Comparison of ENCODE assay signal across 13 mouse cellular contexts in the genomic region with DNA sequence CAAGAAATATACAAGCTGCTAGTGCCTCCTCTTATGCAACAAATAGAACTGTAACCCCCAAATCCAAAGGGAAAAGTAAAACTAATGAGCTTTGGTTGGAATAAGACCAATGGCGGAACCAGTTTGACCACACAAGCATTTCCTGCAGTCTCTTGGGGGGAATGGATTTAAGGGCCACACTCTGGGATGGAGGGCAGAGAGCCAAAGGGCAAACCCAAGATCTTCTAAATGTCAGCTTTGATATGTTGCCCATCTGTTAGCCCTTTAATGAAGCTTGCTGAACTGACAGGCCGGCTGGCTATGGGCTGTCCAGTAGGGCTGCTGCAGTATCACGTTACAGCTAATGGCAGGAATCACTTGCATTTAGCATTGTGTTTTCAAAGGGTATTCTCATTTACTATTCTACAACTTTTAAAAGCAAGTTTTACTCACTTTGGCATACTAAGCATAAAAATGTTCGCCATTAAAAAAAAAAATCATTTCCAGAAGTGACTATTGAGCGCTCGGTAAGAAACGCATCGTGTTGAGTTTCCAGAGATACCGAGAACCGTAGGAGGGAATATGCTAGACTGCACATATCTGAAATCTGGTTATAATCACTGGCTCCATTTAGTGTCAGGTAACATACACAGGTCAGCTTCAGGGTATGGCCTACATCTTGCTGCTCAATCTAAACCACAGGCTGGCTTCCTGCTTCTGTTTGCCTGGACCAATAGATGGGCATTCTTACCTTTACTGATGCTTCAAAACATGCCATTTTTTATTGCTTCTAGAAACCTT. TPM values are rescaled to one million over a fixed set of nuclear protein-coding genes. Genes with fewer than 3 reads are reported as not detected.
DNase-seq lines count a peak whose midpoint lies in the region; ATAC-seq and TF ChIP-seq lines count a peak whose summit lies in the region.
"Had no signal": no experiment of that assay in that cellular context is flagged by ENCODE, and none has a peak within 500 bp of the region (broad histone marks: within the 10 kb centered on the region; RNA-seq: fewer than 3 reads in every experiment).

No protein-coding gene starts in this region.

- no peak overlapping the region for H3K9ac ChIP-seq in limb, embryonic 14.5 days (ENCODE audit: low read depth, low read length, severe bottlenecking)

- peak overlapping the region; percentile 24; the same call in 1 of the 2 replicates for H3K4me2 ChIP-seq in limb, embryonic 14.5 days (replicated peaks; ENCODE audit: low read depth, low read length, severe bottlenecking)

- DNase-seq in left cerebral cortex, postnatal 4 days = peak; percentile 70
- no peak for DNase-seq in left cerebral cortex, adult 8-10 months (ENCODE audit: low spot score in 2 of 2)
- peak; percentile 85 for DNase-seq in embryo, embryonic 10.5 days (ENCODE audit: low spot score)
- peak; percentile 64 for DNase-seq in forelimb bud, embryonic 11.5 days (ENCODE audit: low read depth, low spot score)
- DNase-seq in limb, embryonic 14.5 days (ENCODE audit: low spot score) = peak; percentile 62
- no peak for DNase-seq in spleen, adult 12 weeks (ENCODE audit: low spot score)
- no peak for DNase-seq in adrenal gland, adult 8-10 months
- no peak for DNase-seq in heart, postnatal 10 days
- DNase-seq: cerebellum, adult 11-12 months; spleen, adult 18-20 months had no signal

- TF ChIP-seq POLR2A in limb, embryonic 14.5 days (IDR thresholded peaks at IDR 0.05; ENCODE audit: borderline replicate concordance, extremely low read depth, insufficient read depth, insufficient read length) = no peak

- no peaks in the 10 kb centered on the region for H3K36me3 ChIP-seq in limb, embryonic 14.5 days (ENCODE audit: control insufficient read depth, insufficient read depth, low read length)

- peaks cover 4% of the 10 kb centered on the region; the same call in 1 of the 2 replicates for H3K4me1 ChIP-seq in limb, embryonic 14.5 days (ENCODE audit: control insufficient read depth, insufficient read depth, low read length)

- no peak overlapping the region for H3K4me3 ChIP-seq in limb, embryonic 14.5 days (replicated peaks; ENCODE audit: low read length)
- H3K4me3 ChIP-seq: left cerebral cortex, adult 2 months had no signal

- H3K27me3 ChIP-seq in limb, embryonic 14.5 days (ENCODE audit: control insufficient read depth, insufficient read depth, low read length) = no peaks in the 10 kb centered on the region

- intact Hi-C loops in left cerebral cortex, postnatal 4 days (cut with DNase I) = no loop called here
- intact Hi-C loops in heart, postnatal 10 days (cut with DNase I) = no loop called here

- no peak overlapping the region for H3K27ac ChIP-seq in limb, embryonic 14.5 days (replicated peaks; ENCODE audit: low read depth, low read length)
- H3K27ac ChIP-seq: left cerebral cortex, adult 2 months had no signal

- ATAC-seq in limb, embryonic 14.5 days (ENCODE audit: low FRiP score, low read depth) = peak; percentile 53
- ATAC-seq: lung, postnatal 0 days; midbrain, embryonic 16.5 days had no signal

- 21% methylated on average over 10 of the region's 10 CpGs for WGBS in limb, embryonic 14.5 days

- H3K9me3 ChIP-seq in limb, embryonic 14.5 days (ENCODE audit: control insufficient read depth, low read length) = no peaks in the 10 kb centered on the region

RNA-seq across cellular contexts. Expression of a gene that starts 51.1 kb away (rescaled TPM):
- 10 to 100 TPM; 58.5 to 58.6 TPM for total RNA-seq in left cerebral cortex, postnatal 4 days (2021)
- 10 to 100 TPM; 47.2 to 56.3 (median 51.9) TPM for total RNA-seq in left cerebral cortex, adult 8-10 months (2022)
- 108 and 110 TPM in 2 replicates for polyA plus RNA-seq in limb, embryonic 14.5 days (2012; rRNA removed)
- 167 and 175 TPM in 2 replicates for polyA plus RNA-seq in limb, embryonic 14.5 days (2014; fragmentation: Nextera tagmentation; extraction: Ambion mirVana)
- 100 to 1,000 TPM; 114 to 124 (median 119) TPM for total RNA-seq in adrenal gland, adult 8-10 months (2022)
- total RNA-seq in heart, postnatal 10 days (2021) = 100 to 1,000 TPM; 152 to 156 TPM

Comparison
In these comparisons a context has a peak if more than half of its experiments do, and no peak if none do; other contexts are left out.
1. DNase-seq: peak in left cerebral cortex, postnatal 4 days (single experiment), embryo, embryonic 10.5 days (single experiment), forelimb bud, embryonic 11.5 days (single experiment) and limb, embryonic 14.5 days (single experiment); none in left cerebral cortex, adult 8-10 months (0 of 2), spleen, adult 12 weeks (single experiment), adrenal gland, adult 8-10 months (single experiment) and heart, postnatal 10 days (0 of 2).